Mouse (Mus musculus): Measurements from ENCODE around the gene Wasf1. TPM values are rescaled to one million over a fixed set of nuclear protein-coding genes. Genes with fewer than 3 reads are reported as not detected.

The Wasf1 gene
- polyA plus RNA-seq, 1 experiment from 2014 or later = 14.0 TPM

GRCm38 (mm10) chr10:40871301-40871700 lies 12.0 kb upstream of the Wasf1 start:
- no peak for ATAC-seq (ENCODE audit: insufficient number of reproducible peaks, low FRiP score, low TSS enrichment, low read depth)
- 88% methylated on average over 2 of the region's 2 CpGs for WGBS
- H3K4me3 ChIP-seq = no peak overlapping the region

GRCm38 (mm10) chr10:40872052-40872451 lies 11.2 kb upstream of the Wasf1 start:
- Histone ChIP-seq H3K27me3 (no peaks in the 10 kb centered on the region), H3K4me1 (no peaks in the 10 kb centered on the region), H3K27ac (no peak overlapping the region), H3K4me2 (no peak overlapping the region), H3K9me3 (no peaks in the 10 kb centered on the region), H3K9ac (no peak overlapping the region), H3K36me3 (peaks cover 8% of the 10 kb centered on the region; the same call in 1 of the 2 replicates), H3K4me3 (no peak overlapping the region)
- 90% methylated on average over 2 of the region's 2 CpGs for WGBS
- ATAC-seq (ENCODE audit: insufficient number of reproducible peaks, low FRiP score, low TSS enrichment, low read depth) = no peak

More at GRCm38 (mm10) chr10:40871301-40871700, 12.0 kb upstream of the Wasf1 start:
- H3K9ac ChIP-seq = no peak overlapping the region
- H3K4me1 ChIP-seq = no peaks in the 10 kb centered on the region
- no peak overlapping the region for H3K27ac ChIP-seq
- H3K4me2 ChIP-seq = no peak overlapping the region
- peaks cover 11% of the 10 kb centered on the region; the same call in 1 of the 2 replicates for H3K36me3 ChIP-seq
- no peaks in the 10 kb centered on the region for H3K9me3 ChIP-seq
- no peaks in the 10 kb centered on the region for H3K27me3 ChIP-seq

- H3K36me3 ChIP-seq = peaks cover 5% of the 10 kb centered on the region; the same call in 1 of the 2 replicates
- no peak for ATAC-seq (ENCODE audit: insufficient number of reproducible peaks, low FRiP score, low TSS enrichment, low read depth)
- H3K27ac ChIP-seq = no peak overlapping the region
- H3K9ac ChIP-seq = no peak overlapping the region
- H3K9me3 ChIP-seq = no peaks in the 10 kb centered on the region
- H3K27me3 ChIP-seq = no peaks in the 10 kb centered on the region
- H3K4me3 ChIP-seq = no peak overlapping the region
- H3K4me2 ChIP-seq = no peak overlapping the region
- WGBS = 80% methylated on average over 3 of the region's 3 CpGs
- peaks cover 13% of the 10 kb centered on the region for H3K4me1 ChIP-seq
Measured at GRCm38 (mm10) chr10:40878246-40878645, 5.0 kb upstream of the Wasf1 start.

GRCm38 (mm10) chr10:40879969-40880368 lies 3.3 kb upstream of the Wasf1 start:
- Histone ChIP-seq H3K27ac (no peak overlapping the region), H3K4me1 (peaks cover 13% of the 10 kb centered on the region), H3K9ac (no peak overlapping the region), H3K27me3 (no peaks in the 10 kb centered on the region), H3K4me2 (no peak overlapping the region), H3K36me3 (peaks cover 5% of the 10 kb centered on the region; the same call in 1 of the 2 replicates), H3K4me3 (no peak overlapping the region), H3K9me3 (no peaks in the 10 kb centered on the region)
- WGBS = 95% methylated on average over 9 of the region's 9 CpGs
- no peak for ATAC-seq (ENCODE audit: insufficient number of reproducible peaks, low FRiP score, low TSS enrichment, low read depth)

GRCm38 (mm10) chr10:40881236-40881635 lies 2.0 kb upstream of the Wasf1 start:
- H3K4me2 ChIP-seq = no peak overlapping the region
- no peak overlapping the region for H3K4me3 ChIP-seq
- peaks cover 13% of the 10 kb centered on the region for H3K4me1 ChIP-seq
- no peaks in the 10 kb centered on the region for H3K27me3 ChIP-seq
- H3K27ac ChIP-seq = no peak overlapping the region
- H3K9me3 ChIP-seq = no peaks in the 10 kb centered on the region
- 74% methylated on average over 3 of the region's 3 CpGs for WGBS
- H3K36me3 ChIP-seq = no peaks in the 10 kb centered on the region
- no peak for ATAC-seq (ENCODE audit: insufficient number of reproducible peaks, low FRiP score, low TSS enrichment, low read depth)
- H3K9ac ChIP-seq = no peak overlapping the region

- peak overlapping the region; percentile 84 for H3K27ac ChIP-seq
- 11% methylated on average over 9 of the region's 9 CpGs for WGBS
- ATAC-seq (ENCODE audit: insufficient number of reproducible peaks, low FRiP score, low TSS enrichment, low read depth) = no peak
Measured at GRCm38 (mm10) chr10:40882333-40882732, 942 bp upstream of the Wasf1 start.

GRCm38 (mm10) chr10:40883644-40884278 lies 486 bp downstream of the Wasf1 start:
- H3K9me3 ChIP-seq = no peaks in the 10 kb centered on the region
- H3K27ac ChIP-seq = peak overlapping the region; percentile 97
- peak; percentile 88 for ATAC-seq (ENCODE audit: insufficient number of reproducible peaks, low FRiP score, low TSS enrichment, low read depth)
- peak overlapping the region; percentile 69 for H3K9ac ChIP-seq
- peak overlapping the region; percentile 75 for H3K4me3 ChIP-seq
- WGBS = 0% methylated on average over 63 of the region's 87 CpGs
- H3K4me1 ChIP-seq = peaks cover 13% of the 10 kb centered on the region
- no peaks in the 10 kb centered on the region for H3K27me3 ChIP-seq
- H3K4me2 ChIP-seq = peak overlapping the region; percentile 84
- H3K36me3 ChIP-seq = no peaks in the 10 kb centered on the region

More at GRCm38 (mm10) chr10:40882333-40882732, 942 bp upstream of the Wasf1 start:
- Histone ChIP-seq H3K36me3 (no peaks in the 10 kb centered on the region), H3K4me3 (peak overlapping the region; percentile 75), H3K27me3 (no peaks in the 10 kb centered on the region), H3K9ac (peak overlapping the region; percentile 78), H3K9me3 (no peaks in the 10 kb centered on the region), H3K4me1 (peaks cover 13% of the 10 kb centered on the region), H3K4me2 (peak overlapping the region; percentile 84)

GRCm38 (mm10) chr10:40884279-40884806 lies 1.1 kb downstream of the Wasf1 start:
- Histone ChIP-seq H3K9me3 (no peaks in the 10 kb centered on the region), H3K4me3 (peak overlapping the region; percentile 75), H3K36me3 (no peaks in the 10 kb centered on the region), H3K9ac (peak overlapping the region; percentile 69), H3K27ac (peak overlapping the region; percentile 97), H3K4me2 (peak overlapping the region; percentile 84), H3K27me3 (no peaks in the 10 kb centered on the region), H3K4me1 (peaks cover 13% of the 10 kb centered on the region)
- 0% methylated on average over 39 of the region's 40 CpGs for WGBS
- ATAC-seq (ENCODE audit: insufficient number of reproducible peaks, low FRiP score, low TSS enrichment, low read depth) = no peak

- H3K27ac ChIP-seq = no peak overlapping the region
- no peak overlapping the region for H3K9ac ChIP-seq
- H3K4me3 ChIP-seq = no peak overlapping the region
- ATAC-seq (ENCODE audit: insufficient number of reproducible peaks, low FRiP score, low TSS enrichment, low read depth) = no peak
- no peak overlapping the region for H3K4me2 ChIP-seq
- H3K27me3 ChIP-seq = no peaks in the 10 kb centered on the region
- H3K4me1 ChIP-seq = peaks cover 13% of the 10 kb centered on the region
- no peaks in the 10 kb centered on the region for H3K9me3 ChIP-seq
- H3K36me3 ChIP-seq = no peaks in the 10 kb centered on the region
- WGBS = 68% methylated on average over 7 of the region's 7 CpGs
Measured at GRCm38 (mm10) chr10:40885432-40885831, 2.2 kb downstream of the Wasf1 start.

GRCm38 (mm10) chr10:40887316-40887715 lies 4.0 kb downstream of the Wasf1 start:
- 89% methylated on average over 2 of the region's 2 CpGs for WGBS
- Histone ChIP-seq H3K36me3 (no peaks in the 10 kb centered on the region), H3K27me3 (no peaks in the 10 kb centered on the region), H3K9ac (no peak overlapping the region), H3K4me2 (no peak overlapping the region), H3K4me1 (no peaks in the 10 kb centered on the region), H3K4me3 (no peak overlapping the region), H3K27ac (no peak overlapping the region), H3K9me3 (no peaks in the 10 kb centered on the region)
- no peak for ATAC-seq (ENCODE audit: insufficient number of reproducible peaks, low FRiP score, low TSS enrichment, low read depth)

GRCm38 (mm10) chr10:40889146-40889545 lies 5.9 kb downstream of the Wasf1 start:
- no peaks in the 10 kb centered on the region for H3K27me3 ChIP-seq
- H3K36me3 ChIP-seq = no peaks in the 10 kb centered on the region
- no peaks in the 10 kb centered on the region for H3K4me1 ChIP-seq
- no peak overlapping the region for H3K4me2 ChIP-seq
- no peak overlapping the region for H3K9ac ChIP-seq
- H3K9me3 ChIP-seq = no peaks in the 10 kb centered on the region
- WGBS = 69% methylated on average over 4 of the region's 4 CpGs
- no peak for ATAC-seq (ENCODE audit: insufficient number of reproducible peaks, low FRiP score, low TSS enrichment, low read depth)
- H3K4me3 ChIP-seq = no peak overlapping the region
- H3K27ac ChIP-seq = no peak overlapping the region

- H3K36me3 ChIP-seq = no peaks in the 10 kb centered on the region
- no peak overlapping the region for H3K4me3 ChIP-seq
- H3K27ac ChIP-seq = no peak overlapping the region
- WGBS = 93% methylated on average over 12 of the region's 12 CpGs
- no peak overlapping the region for H3K4me2 ChIP-seq
- H3K27me3 ChIP-seq = no peaks in the 10 kb centered on the region
- no peaks in the 10 kb centered on the region for H3K4me1 ChIP-seq
- no peak overlapping the region for H3K9ac ChIP-seq
- no peaks in the 10 kb centered on the region for H3K9me3 ChIP-seq
- ATAC-seq (ENCODE audit: insufficient number of reproducible peaks, low FRiP score, low TSS enrichment, low read depth) = no peak
Measured at GRCm38 (mm10) chr10:40895765-40896164, 12.5 kb downstream of the Wasf1 start.

All from limb, embryonic 15.5 days (tissue).